Mouse (Mus musculus): ENCODE data around the gene Nckap5.

DNA sequence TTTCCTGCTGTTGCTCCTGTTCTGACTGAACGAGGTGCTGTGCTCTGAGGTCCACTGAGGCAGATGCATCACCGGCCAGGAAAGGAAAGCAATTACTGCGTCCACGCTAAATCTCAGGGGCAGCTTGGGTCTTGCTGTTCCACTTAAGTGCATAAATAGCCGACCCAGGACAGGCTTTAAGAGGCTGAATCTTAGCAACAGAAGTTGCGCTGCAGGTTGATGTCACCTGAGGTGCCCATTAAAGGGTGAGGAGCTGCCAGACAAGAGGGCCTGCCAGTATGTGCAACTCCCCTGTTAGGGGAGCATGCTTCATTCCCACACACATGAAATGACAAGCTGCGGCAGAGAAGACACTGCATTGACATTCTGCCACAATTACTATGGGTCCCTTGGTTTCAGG, 282.6 kb downstream of the Nckap5 start:
- TF ChIP-seq CTCF (IDR thresholded peaks at IDR 0.05; ENCODE audit: low read depth): no peak
- no peak for TF ChIP-seq EP300 (IDR thresholded peaks at IDR 0.05; ENCODE audit: low read depth)

All from liver, embryonic 14.5 days (tissue).